Mouse (Mus musculus) midbrain, embryonic 14.5 days (tissue): ENCODE measurements around the gene Nckap5l. TPM values are rescaled to one million over a fixed set of nuclear protein-coding genes. Genes with fewer than 3 reads are reported as not detected.

ENCODE experiments used
- ATAC-seq: fragments of 200-750 bp; cut with Nextera tagmentation; 2 replicates; pipeline ENCODE4 v1.8.0; 2017; ENCODE audit warnings: moderate number of reproducible peaks, moderate library complexity; ENCODE audit not compliant: low FRiP score, low TSS enrichment
- DNase-seq: peaks from one replicate; pipeline ENCODE4 v3.0.0-alpha.2; 2015
- H3K27ac ChIP-seq: fragments of 300-500 bp; sonication (generic); replicated peaks from 2 replicates; pipeline ENCODE4 v1.5.1; 2014; ENCODE audit warnings: mild to moderate bottlenecking, low read depth, low read length, moderate library complexity
- H3K27me3 ChIP-seq: fragments of 300-500 bp; sonication (generic); 2 replicates; pipeline ENCODE4 v1.6.1; 2014; ENCODE audit warnings: low read length, control low read depth, mixed read lengths; ENCODE audit not compliant: control insufficient read depth, insufficient read depth
- H3K36me3 ChIP-seq: fragments of 300-500 bp; sonication (generic); 2 replicates; pipeline ENCODE4 v1.6.1; 2014; ENCODE audit warnings: low read length, control low read depth; ENCODE audit not compliant: control insufficient read depth, insufficient read depth
- H3K4me1 ChIP-seq: fragments of 300-500 bp; sonication (generic); 2 replicates; pipeline ENCODE4 v1.6.1; 2014; ENCODE audit warnings: mild to moderate bottlenecking, antibody characterized with exemption, low read length, control low read depth; ENCODE audit not compliant: control insufficient read depth, insufficient read depth
- H3K4me2 ChIP-seq: fragments of 300-500 bp; sonication (generic); 2 replicates; pipeline ENCODE4 v1.6.1; 2014; ENCODE audit warnings: mild to moderate bottlenecking, low read length, moderate library complexity
- H3K4me3 ChIP-seq: fragments of 300-500 bp; sonication (generic); replicated peaks from 2 replicates; pipeline ENCODE4 v1.5.1; 2014; ENCODE audit warnings: low read depth, low read length
- H3K9ac ChIP-seq: fragments of 300-500 bp; sonication (generic); replicated peaks from 2 replicates; pipeline ENCODE4 v1.6.1; 2014; ENCODE audit warnings: mild to moderate bottlenecking, low read length, moderate library complexity
- H3K9me3 ChIP-seq: fragments of 300-500 bp; sonication (generic); 2 replicates; pipeline ENCODE4 v1.6.1; 2016; ENCODE audit warnings: low read length, control low read depth, mixed read lengths; ENCODE audit not compliant: control insufficient read depth
- WGBS: fragments of 180-500 bp; shearing (Covaris S2); extraction: QIAGEN DNeasy Blood & Tissue Kit; methylation state at CpG from one replicate; pipeline ENCODE4 v1.1.7; 2014; 5-methylcytosine and 5-hydroxymethylcytosine counted together
- polyA plus RNA-seq: library from polyadenylated mRNA; unstranded; fragments of >200 nt; fragmentation: Nextera tagmentation; extraction: Ambion mirVana; gene quantifications from 2 replicates; pipeline ENCODE4 v1.2.1, GENCODE M21; 2014

Gene Nckap5l
- polyA plus RNA-seq, 1 experiment from 2014 or later, result 16.8 TPM

- WGBS, result 65% methylated on average over 4 of the region's 4 CpGs
- ATAC-seq (no peak), DNase-seq (no peak)
- 0 out of 2 replicates have a peak, but pooled peaks cover 3% of the 10 kb centered on the region for H3K27me3 ChIP-seq
- no peak overlapping the region for H3K4me3 ChIP-seq
- no peaks in the 10 kb centered on the region for H3K9me3 ChIP-seq
- H3K36me3 ChIP-seq, result no peaks in the 10 kb centered on the region
- H3K27ac ChIP-seq, result no peak overlapping the region
- no peak overlapping the region for H3K9ac ChIP-seq
- peaks cover 10% of the 10 kb centered on the region; the same call in 1 of the 2 replicates for H3K4me1 ChIP-seq
- H3K4me2 ChIP-seq, result no peak overlapping the region
Observed at GRCm38 (mm10) chr15:99498781-99499180, 41.2 kb upstream of the Nckap5l start.

GRCm38 (mm10) chr15:99498356-99498755 is 40.8 kb upstream of the Nckap5l start:
- H3K36me3 ChIP-seq, result no peaks in the 10 kb centered on the region
- ATAC-seq, result no peak
- no peak for DNase-seq
- no peak overlapping the region for H3K4me2 ChIP-seq
- no peak overlapping the region for H3K27ac ChIP-seq
- 85% methylated on average over 4 of the region's 4 CpGs for WGBS
- no peaks in the 10 kb centered on the region for H3K9me3 ChIP-seq
- 0 out of 2 replicates have a peak, but pooled peaks cover 3% of the 10 kb centered on the region for H3K27me3 ChIP-seq
- H3K4me1 ChIP-seq, result peaks cover 10% of the 10 kb centered on the region; the same call in 1 of the 2 replicates
- no peak overlapping the region for H3K4me3 ChIP-seq
- no peak overlapping the region for H3K9ac ChIP-seq

- H3K36me3 ChIP-seq, result no peaks in the 10 kb centered on the region
- no peaks in the 10 kb centered on the region for H3K9me3 ChIP-seq
- 0 out of 2 replicates have a peak, but pooled peaks cover 3% of the 10 kb centered on the region for H3K27me3 ChIP-seq
- DNase-seq (peak; percentile 57), ATAC-seq (no peak)
- H3K27ac ChIP-seq, result no peak overlapping the region
- no peak overlapping the region for H3K4me3 ChIP-seq
- WGBS, result 48% methylated on average over 12 of the region's 12 CpGs
- H3K9ac ChIP-seq, result no peak overlapping the region
- H3K4me2 ChIP-seq, result no peak overlapping the region
- H3K4me1 ChIP-seq, result peaks cover 10% of the 10 kb centered on the region; the same call in 1 of the 2 replicates
Observed at GRCm38 (mm10) chr15:99497527-99498242, 40.1 kb upstream of the Nckap5l start.

GRCm38 (mm10) chr15:99497061-99497460 is 39.5 kb upstream of the Nckap5l start:
- ATAC-seq (peak; percentile 57; the same call in 1 of the 2 replicates), DNase-seq (peak; percentile 91)
- Histone ChIP-seq H3K27ac (no peak overlapping the region), H3K9ac (no peak overlapping the region), H3K9me3 (no peaks in the 10 kb centered on the region), H3K4me3 (no peak overlapping the region), H3K4me1 (peaks cover 6% of the 10 kb centered on the region; the same call in 1 of the 2 replicates), H3K27me3 (0 out of 2 replicates have a peak, but pooled peaks cover 3% of the 10 kb centered on the region), H3K4me2 (no peak overlapping the region), H3K36me3 (no peaks in the 10 kb centered on the region)
- 14% methylated on average over 4 of the region's 4 CpGs for WGBS

- Histone ChIP-seq H3K27me3 (no peaks in the 10 kb centered on the region), H3K4me2 (no peak overlapping the region), H3K4me3 (no peak overlapping the region), H3K27ac (no peak overlapping the region), H3K9ac (no peak overlapping the region), H3K4me1 (no peaks in the 10 kb centered on the region), H3K36me3 (no peaks in the 10 kb centered on the region), H3K9me3 (no peaks in the 10 kb centered on the region)
- 73% methylated on average over 6 of the region's 6 CpGs for WGBS
- no peak for DNase-seq
- ATAC-seq, result no peak
Observed at GRCm38 (mm10) chr15:99484745-99485144, 27.2 kb upstream of the Nckap5l start.

GRCm38 (mm10) chr15:99475814-99476213 is 18.3 kb upstream of the Nckap5l start:
- no peaks in the 10 kb centered on the region for H3K36me3 ChIP-seq
- no peak overlapping the region for H3K27ac ChIP-seq
- H3K4me3 ChIP-seq, result no peak overlapping the region
- H3K9me3 ChIP-seq, result no peaks in the 10 kb centered on the region
- no peak for ATAC-seq
- no peak overlapping the region for H3K4me2 ChIP-seq
- no peaks in the 10 kb centered on the region for H3K27me3 ChIP-seq
- H3K9ac ChIP-seq, result no peak overlapping the region
- no peak for DNase-seq
- peaks cover 13% of the 10 kb centered on the region; the same call in 1 of the 2 replicates for H3K4me1 ChIP-seq
- WGBS, result 87% methylated on average over 1 of the region's 1 CpGs

- H3K4me3 ChIP-seq, result peak within 1 kb of the TSS; percentile 80
- no peaks in the 10 kb centered on the region for H3K27me3 ChIP-seq
- ATAC-seq (peak; percentile 83), DNase-seq (peak; percentile 96)
- H3K9me3 ChIP-seq, result no peaks in the 10 kb centered on the region
- peak within 1 kb of the TSS; percentile 77 for H3K4me2 ChIP-seq
- H3K36me3 ChIP-seq, result no peaks in the 10 kb centered on the region
- H3K4me1 ChIP-seq, result peaks cover 13% of the 10 kb centered on the region; the same call in 1 of the 2 replicates
- peak within 1 kb of the TSS; percentile 78 for H3K27ac ChIP-seq
- under 1% methylated on average over 26 of the region's 26 CpGs for WGBS
- peak within 1 kb of the TSS; percentile 82 for H3K9ac ChIP-seq
Observed at GRCm38 (mm10) chr15:99474576-99474926, 17.0 kb upstream of the Nckap5l start, which contains the start of gene Bcdin3d. Gene Bcdin3d (minus strand): TSS chr15:99474730.

- peak overlapping the region; percentile 77 for H3K4me2 ChIP-seq
- DNase-seq (peak; percentile 79), ATAC-seq (peak; percentile 77)
- no peaks in the 10 kb centered on the region for H3K9me3 ChIP-seq
- peak overlapping the region; percentile 82 for H3K9ac ChIP-seq
- H3K4me3 ChIP-seq, result peak overlapping the region; percentile 80
- H3K27ac ChIP-seq, result peak overlapping the region; percentile 78
- WGBS, result 7% methylated on average over 38 of the region's 38 CpGs
- peaks cover 13% of the 10 kb centered on the region; the same call in 1 of the 2 replicates for H3K4me1 ChIP-seq
- H3K27me3 ChIP-seq, result no peaks in the 10 kb centered on the region
- H3K36me3 ChIP-seq, result no peaks in the 10 kb centered on the region
Observed at GRCm38 (mm10) chr15:99473801-99474575, 16.4 kb upstream of the Nckap5l start.
